Mouse (Mus musculus) kidney, postnatal 0 days (tissue): ENCODE measurements around the gene Cog7. TPM values are rescaled to one million over a fixed set of nuclear protein-coding genes. Genes with fewer than 3 reads are reported as not detected.

Source experiments
- ATAC-seq: fragments of 200-750 bp; cut with Nextera tagmentation; replicated peaks from 2 replicates; pipeline ENCODE4 v1.8.0; 2017; ENCODE audit warnings: low read depth, moderate number of reproducible peaks, moderate TSS enrichment, moderate library complexity; ENCODE audit not compliant: low FRiP score
- DNase-seq: peaks from one replicate; pipeline ENCODE4 v3.0.0-alpha.2; 2016; ENCODE audit warnings: low spot score
- H3K27ac ChIP-seq: fragments of 300-500 bp; sonication (generic); 2 replicates; pipeline ENCODE4 v1.5.1; 2014; ENCODE audit warnings: mild to moderate bottlenecking
- H3K27me3 ChIP-seq: fragments of 300-500 bp; sonication (generic); 2 replicates; pipeline ENCODE4 v1.6.1; 2014; ENCODE audit warnings: low read length, mixed read lengths; ENCODE audit not compliant: insufficient read depth
- H3K36me3 ChIP-seq: fragments of 300-500 bp; sonication (generic); 2 replicates; pipeline ENCODE4 v1.6.1; 2014; ENCODE audit warnings: low read length, mixed read lengths; ENCODE audit not compliant: insufficient read depth
- H3K4me1 ChIP-seq: fragments of 300-500 bp; sonication (generic); replicated peaks from 2 replicates; pipeline ENCODE4 v1.6.1; 2014; ENCODE audit warnings: antibody characterized with exemption, low read length, mixed read lengths; ENCODE audit not compliant: insufficient read depth
- H3K4me2 ChIP-seq: fragments of 300-500 bp; sonication (generic); 2 replicates; pipeline ENCODE4 v1.6.1; 2014; ENCODE audit warnings: mild to moderate bottlenecking, low read length, moderate library complexity, mixed read lengths
- H3K4me3 ChIP-seq: fragments of 300-500 bp; sonication (generic); replicated peaks from 2 replicates; pipeline ENCODE4 v1.5.1; 2014; ENCODE audit warnings: low read depth, low read length
- H3K9ac ChIP-seq: fragments of 300-500 bp; sonication (generic); 2 replicates; pipeline ENCODE4 v1.6.1; 2014; ENCODE audit warnings: low read depth, low read length
- H3K9me3 ChIP-seq: fragments of 300-500 bp; sonication (generic); replicated peaks from 2 replicates; pipeline ENCODE4 v1.6.1; 2016; ENCODE audit warnings: low read length, inconsistent platforms, mixed read lengths
- CTCF ChIP-seq: IDR thresholded peaks from 2 replicates; pipeline ENCODE4 v1.5.1; 2016; ENCODE audit warnings: antibody characterized with exemption, low read depth, mild to moderate bottlenecking, moderate library complexity
- WGBS: fragments of 180-500 bp; shearing (Covaris S2); extraction: QIAGEN DNeasy Blood & Tissue Kit; methylation state at CpG from one replicate; pipeline ENCODE4 v1.1.7; 2014; 5-methylcytosine and 5-hydroxymethylcytosine counted together
- polyA plus RNA-seq: library from polyadenylated mRNA; unstranded; fragments of >200 nt; fragmentation: Nextera tagmentation; extraction: Ambion mirVana; gene quantifications from 2 replicates; pipeline ENCODE4 v1.2.1, GENCODE M21; 2015

Gene Cog7
- polyA plus RNA-seq, 1 experiment from 2014 or later, result 11.6 TPM

- TF ChIP-seq CTCF, result no peak
- Histone ChIP-seq H3K4me3 (no peak overlapping the region), H3K9ac (no peak overlapping the region), H3K4me1 (no peaks in the 10 kb centered on the region), H3K27ac (no peak overlapping the region), H3K4me2 (no peak overlapping the region), H3K9me3 (no peaks in the 10 kb centered on the region), H3K36me3 (no peaks in the 10 kb centered on the region), H3K27me3 (no peaks in the 10 kb centered on the region)
- DNase-seq, result no peak
- no peak for ATAC-seq
- WGBS, result 84% methylated on average over 13 of the region's 13 CpGs
Measured at GRCm38 (mm10) chr7:121890636-121891360, 90.7 kb downstream of the Cog7 start.

DNA sequence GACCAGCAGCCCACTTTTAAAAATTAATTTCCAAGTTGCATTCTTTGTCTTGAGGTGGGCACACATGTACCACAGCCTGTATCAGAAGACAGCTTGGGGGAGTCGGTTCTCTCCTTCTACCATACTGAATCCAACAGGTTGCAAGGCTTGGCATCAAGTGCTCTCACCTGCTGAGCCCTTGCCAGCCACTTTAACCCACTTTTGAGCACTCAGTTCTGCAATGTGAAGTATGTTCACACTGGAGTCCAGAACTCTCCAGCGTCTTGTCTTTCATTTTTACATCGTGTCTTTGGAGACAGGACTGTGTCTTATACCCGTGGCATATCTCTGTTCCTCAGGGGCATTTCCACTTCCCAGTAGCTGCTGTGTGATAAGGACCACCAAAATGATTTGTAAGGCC lies 101.3 kb downstream of the Cog7 start:
- Histone ChIP-seq H3K27me3 (no peaks in the 10 kb centered on the region), H3K9ac (no peak overlapping the region), H3K9me3 (no peaks in the 10 kb centered on the region), H3K4me2 (no peak overlapping the region), H3K4me1 (no peaks in the 10 kb centered on the region), H3K27ac (no peak overlapping the region), H3K36me3 (no peaks in the 10 kb centered on the region), H3K4me3 (no peak overlapping the region)
- DNase-seq (no peak), ATAC-seq (no peak)
- 88% methylated on average over 4 of the region's 4 CpGs for WGBS
- TF ChIP-seq CTCF, result no peak

DNA sequence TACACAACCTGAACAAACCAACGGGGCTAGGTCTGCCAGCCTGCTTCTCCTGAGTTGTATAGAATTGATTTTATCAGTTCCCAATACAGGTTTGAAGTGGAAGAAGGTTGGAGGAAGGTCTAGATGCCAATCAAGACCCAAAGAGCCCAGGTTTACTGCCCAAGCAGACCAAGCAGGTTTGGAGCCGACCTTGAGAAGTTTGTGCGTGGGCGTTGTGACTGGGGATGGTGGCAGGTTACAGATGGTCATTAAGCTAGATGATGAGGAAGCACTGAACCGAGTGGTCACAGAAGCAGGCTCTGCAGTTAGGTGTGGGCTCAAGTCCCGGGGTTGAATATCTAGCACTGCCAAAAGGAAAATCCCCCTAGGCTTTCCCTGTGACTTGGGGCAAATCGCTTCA lies 106.7 kb downstream of the Cog7 start:
- peak overlapping the region; percentile 73; the same call in 1 of the 2 replicates for H3K27ac ChIP-seq
- no peaks in the 10 kb centered on the region for H3K36me3 ChIP-seq
- no peaks in the 10 kb centered on the region for H3K4me1 ChIP-seq
- H3K9me3 ChIP-seq, result no peaks in the 10 kb centered on the region
- no peak for TF ChIP-seq CTCF
- DNase-seq, result peak; percentile 26
- no peaks in the 10 kb centered on the region for H3K27me3 ChIP-seq
- H3K4me2 ChIP-seq, result no peak overlapping the region
- WGBS, result 50% methylated on average over 7 of the region's 7 CpGs
- H3K9ac ChIP-seq, result no peak overlapping the region
- peak; percentile 55; the same call in 1 of the 2 replicates for ATAC-seq
- H3K4me3 ChIP-seq, result no peak overlapping the region

GRCm38 (mm10) chr7:121873998-121874397 lies 107.5 kb downstream of the Cog7 start:
- Histone ChIP-seq H3K9me3 (no peaks in the 10 kb centered on the region), H3K4me3 (no peak overlapping the region), H3K27ac (peak overlapping the region; percentile 73), H3K4me2 (no peak overlapping the region), H3K4me1 (no peaks in the 10 kb centered on the region), H3K36me3 (no peaks in the 10 kb centered on the region), H3K9ac (no peak overlapping the region), H3K27me3 (no peaks in the 10 kb centered on the region)
- WGBS, result 37% methylated on average over 3 of the region's 3 CpGs
- DNase-seq, result no peak
- TF ChIP-seq CTCF, result no peak
- peak; percentile 35 for ATAC-seq

DNA sequence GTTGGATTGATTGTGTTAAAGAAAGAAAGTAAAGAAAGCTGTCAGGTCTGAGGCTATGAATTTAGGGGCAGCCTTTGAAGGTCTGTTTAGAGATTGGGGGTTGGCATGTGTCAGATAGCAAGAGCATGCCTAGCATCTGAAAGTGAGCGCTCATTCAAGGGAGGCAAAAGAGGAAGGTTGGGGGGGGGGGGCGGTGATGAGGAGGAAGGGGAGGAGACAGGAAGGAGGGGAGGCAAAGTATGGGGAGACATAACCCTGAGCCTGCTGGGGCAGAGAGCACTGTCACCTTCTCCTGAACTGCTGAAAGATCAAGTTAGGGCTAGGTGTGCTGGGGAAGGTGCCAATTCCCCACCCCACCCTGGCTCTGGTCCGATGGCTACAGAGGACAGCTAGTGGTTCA lies 109.9 kb downstream of the Cog7 start:
- H3K4me1 ChIP-seq, result no peaks in the 10 kb centered on the region
- ATAC-seq (no peak), DNase-seq (no peak)
- no peak overlapping the region for H3K9ac ChIP-seq
- no peak overlapping the region for H3K4me2 ChIP-seq
- no peaks in the 10 kb centered on the region for H3K9me3 ChIP-seq
- no peaks in the 10 kb centered on the region for H3K36me3 ChIP-seq
- TF ChIP-seq CTCF, result no peak
- H3K27me3 ChIP-seq, result no peaks in the 10 kb centered on the region
- WGBS, result 68% methylated on average over 2 of the region's 3 CpGs
- H3K27ac ChIP-seq, result no peak overlapping the region
- no peak overlapping the region for H3K4me3 ChIP-seq

GRCm38 (mm10) chr7:121864858-121865585 lies 116.5 kb downstream of the Cog7 start, which contains the start of gene Scnn1b:
Gene Scnn1b, plus strand, starts transcription at chr7:121865038.
- DNase-seq, result peak; percentile 4
- Histone ChIP-seq H3K9me3 (no peaks in the 10 kb centered on the region), H3K4me3 (peak within 1 kb of the TSS; percentile 35), H3K4me1 (no peaks in the 10 kb centered on the region), H3K36me3 (no peaks in the 10 kb centered on the region), H3K9ac (peak within 1 kb of the TSS; percentile 53), H3K27me3 (peaks cover 10% of the 10 kb centered on the region; the same call in 1 of the 2 replicates), H3K27ac (no peak within 1 kb of the TSS), H3K4me2 (peak within 1 kb of the TSS; percentile 51)
- peak; percentile 73 for ATAC-seq
- WGBS, result 3% methylated on average over 39 of the region's 42 CpGs
- TF ChIP-seq CTCF, result no peak
